Comparison of ENCODE assay signal across 8 mouse cellular contexts in the genomic region with DNA sequence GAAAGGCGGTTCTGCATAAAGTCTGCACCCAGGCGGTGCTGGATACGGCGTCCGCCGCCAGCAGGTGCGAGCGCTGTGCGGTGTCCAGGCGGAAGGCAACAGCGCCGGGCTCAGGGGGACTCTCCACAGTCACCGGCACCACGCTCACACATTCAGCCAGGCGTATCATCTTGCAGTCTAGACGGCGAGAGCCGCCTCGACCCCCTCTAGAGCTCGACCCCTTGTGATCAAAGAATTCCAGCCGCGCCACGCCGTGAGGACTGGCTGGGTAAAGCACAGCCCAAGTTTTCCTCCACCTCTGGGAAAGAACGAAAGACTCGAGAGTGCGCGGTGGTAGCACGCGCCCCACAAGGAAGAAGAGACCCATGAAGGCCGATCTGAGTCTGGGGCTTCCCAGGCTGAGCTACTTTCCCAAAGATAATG. TPM values are rescaled to one million over a fixed set of nuclear protein-coding genes. Genes with fewer than 3 reads are reported as not detected.
DNase-seq lines count a peak whose midpoint lies in the region; ATAC-seq and TF ChIP-seq lines count a peak whose summit lies in the region.

No protein-coding gene starts in this region.

- peak overlapping the region; percentile 43 for H3K4me3 ChIP-seq in forebrain, postnatal 0 days (ENCODE audit: low read depth, low read length)
- peak overlapping the region; percentile 64 for H3K4me3 ChIP-seq in kidney, postnatal 0 days (replicated peaks; ENCODE audit: low read depth, low read length)

- ATAC-seq in forebrain, postnatal 0 days = peak; percentile 34
- ATAC-seq in kidney, postnatal 0 days (replicated peaks; ENCODE audit: low FRiP score, low read depth) = peak; percentile 56

- peak; percentile 24 to 29 for DNase-seq in cerebellum, postnatal 14 days
- no peak for DNase-seq in cerebellum, adult 11-12 months
- DNase-seq in adrenal gland, postnatal 14 days = peak; percentile 68
- peak; percentile 22 for DNase-seq in forebrain, postnatal 0 days
- peak; percentile 67 for DNase-seq in kidney, postnatal 0 days (ENCODE audit: low spot score)
- peak; percentile 69 to 70 for DNase-seq in lung, postnatal 4 days
- peak; percentile 46 for DNase-seq in spleen, adult 12 weeks (ENCODE audit: low spot score)
- no peak for DNase-seq in right cerebral cortex, postnatal 14 days

- TF ChIP-seq CTCF in forebrain, postnatal 0 days (IDR thresholded peaks at IDR 0.05; ENCODE audit: low read depth) = peak; percentile 5; the same call in 1 of the 2 replicates
- peak; percentile 32 for TF ChIP-seq CTCF in kidney, postnatal 0 days (IDR thresholded peaks at IDR 0.05; ENCODE audit: low read depth)

- no peak overlapping the region for H3K27ac ChIP-seq in forebrain, postnatal 0 days (ENCODE audit: low read depth, low read length)
- H3K27ac ChIP-seq in kidney, postnatal 0 days = peak overlapping the region; percentile 92

- peaks cover 15% of the 10 kb centered on the region for H3K4me1 ChIP-seq in forebrain, postnatal 0 days (ENCODE audit: insufficient read depth)
- peaks cover 3% of the 10 kb centered on the region; the same call in 1 of the 2 replicates for H3K4me1 ChIP-seq in kidney, postnatal 0 days (replicated peaks; ENCODE audit: insufficient read depth, low read length)

- H3K36me3 ChIP-seq in forebrain, postnatal 0 days (ENCODE audit: insufficient read depth) = no peaks in the 10 kb centered on the region
- no peaks in the 10 kb centered on the region for H3K36me3 ChIP-seq in kidney, postnatal 0 days (ENCODE audit: insufficient read depth, low read length)

- H3K9me3 ChIP-seq in forebrain, postnatal 0 days (ENCODE audit: low read length) = no peaks in the 10 kb centered on the region
- no peaks in the 10 kb centered on the region for H3K9me3 ChIP-seq in kidney, postnatal 0 days (replicated peaks; ENCODE audit: low read length)

- peaks cover 24% of the 10 kb centered on the region for H3K27me3 ChIP-seq in forebrain, postnatal 0 days (ENCODE audit: insufficient read depth, low read length)
- H3K27me3 ChIP-seq in kidney, postnatal 0 days (ENCODE audit: insufficient read depth, low read length) = no peaks in the 10 kb centered on the region

- H3K9ac ChIP-seq in forebrain, postnatal 0 days = peak overlapping the region; percentile 37
- H3K9ac ChIP-seq in kidney, postnatal 0 days (ENCODE audit: low read depth, low read length) = peak overlapping the region; percentile 51

- H3K4me2 ChIP-seq in forebrain, postnatal 0 days (ENCODE audit: low read depth) = peak overlapping the region; percentile 85
- H3K4me2 ChIP-seq in kidney, postnatal 0 days (ENCODE audit: low read length) = peak overlapping the region; percentile 82

- WGBS in forebrain, postnatal 0 days = 1% methylated on average over 31 of the region's 31 CpGs
- under 1% methylated on average over 31 of the region's 31 CpGs for WGBS in kidney, postnatal 0 days

RNA-seq across cellular contexts. Expression of gene Dok1, which starts 0.5 kb away (rescaled TPM):
- 8.3 and 13.0 TPM in 2 replicates for total RNA-seq in adrenal gland, postnatal 14 days (2021)
- total RNA-seq in forebrain, postnatal 0 days (2014; rRNA removed) = 3.3 and 3.6 TPM in 2 replicates
- polyA plus RNA-seq in forebrain, postnatal 0 days (2015; fragmentation: Nextera tagmentation; extraction: Ambion mirVana) = 1.4 and 1.5 TPM in 2 replicates
- 13.7 and 15.2 TPM in 2 replicates for polyA plus RNA-seq in kidney, postnatal 0 days (2015; fragmentation: Nextera tagmentation; extraction: Ambion mirVana)

RNA-seq across cellular contexts. Expression of gene Loxl3, which starts 1.2 kb away (rescaled TPM):
- total RNA-seq in adrenal gland, postnatal 14 days (2021) = 2.8 and 4.1 TPM in 2 replicates
- total RNA-seq in forebrain, postnatal 0 days (2014; rRNA removed) = 3.5 and 4.7 TPM in 2 replicates
- 4.3 and 4.5 TPM in 2 replicates for polyA plus RNA-seq in forebrain, postnatal 0 days (2015; fragmentation: Nextera tagmentation; extraction: Ambion mirVana)
- 13.4 and 16.1 TPM in 2 replicates for polyA plus RNA-seq in kidney, postnatal 0 days (2015; fragmentation: Nextera tagmentation; extraction: Ambion mirVana)

RNA-seq across cellular contexts. Expression of gene Aup1, which starts 21.5 kb away (rescaled TPM):
- total RNA-seq in adrenal gland, postnatal 14 days (2021) = 164 and 190 TPM in 2 replicates
- 85.9 and 146 TPM in 2 replicates for total RNA-seq in forebrain, postnatal 0 days (2014; rRNA removed)
- polyA plus RNA-seq in forebrain, postnatal 0 days (2015; fragmentation: Nextera tagmentation; extraction: Ambion mirVana) = 126 and 129 TPM in 2 replicates
- 194 and 210 TPM in 2 replicates for polyA plus RNA-seq in kidney, postnatal 0 days (2015; fragmentation: Nextera tagmentation; extraction: Ambion mirVana)

RNA-seq across cellular contexts. Expression of gene Htra2, which starts 22.3 kb away (rescaled TPM):
- total RNA-seq in adrenal gland, postnatal 14 days (2021) = 50.7 and 59.3 TPM in 2 replicates
- total RNA-seq in forebrain, postnatal 0 days (2014; rRNA removed) = 46.1 and 47.0 TPM in 2 replicates
- polyA plus RNA-seq in forebrain, postnatal 0 days (2015; fragmentation: Nextera tagmentation; extraction: Ambion mirVana) = 75.1 and 81.0 TPM in 2 replicates
- 68.5 and 70.4 TPM in 2 replicates for polyA plus RNA-seq in kidney, postnatal 0 days (2015; fragmentation: Nextera tagmentation; extraction: Ambion mirVana)

RNA-seq across cellular contexts. Expression of gene Dqx1, which starts 24.9 kb away (rescaled TPM):
- total RNA-seq in adrenal gland, postnatal 14 days (2021) = 2.8 TPM in 2 replicates
- total RNA-seq in forebrain, postnatal 0 days (2014; rRNA removed) = 0.05 TPM in 1 of 2 replicates, not detected in the other
- polyA plus RNA-seq in forebrain, postnatal 0 days (2015; fragmentation: Nextera tagmentation; extraction: Ambion mirVana) = 0.11 and 0.13 TPM in 2 replicates
- polyA plus RNA-seq in kidney, postnatal 0 days (2015; fragmentation: Nextera tagmentation; extraction: Ambion mirVana) = 5.8 and 7.0 TPM in 2 replicates

Comparison
In these comparisons a context has a peak if more than half of its experiments do, and no peak if none do; other contexts are left out.
1. DNase-seq: peak in cerebellum, postnatal 14 days (2 of 2), adrenal gland, postnatal 14 days (single experiment), forebrain, postnatal 0 days (single experiment), kidney, postnatal 0 days (single experiment), lung, postnatal 4 days (2 of 2) and spleen, adult 12 weeks (single experiment); none in cerebellum, adult 11-12 months (single experiment) and right cerebral cortex, postnatal 14 days (single experiment).